Mouse (Mus musculus): ENCODE measurements around the gene Creb3. TPM values are rescaled to one million over a fixed set of nuclear protein-coding genes. Genes with fewer than 3 reads are reported as not detected.
"Not testable (repeated sequence)": the region's sequence is repeated elsewhere in the genome, so short reads cannot be mapped to it uniquely, and the experiment has no call there.

The Creb3 gene
- polyA plus RNA-seq, 1 experiment from 2014 or later: 57.2 TPM

DNA sequence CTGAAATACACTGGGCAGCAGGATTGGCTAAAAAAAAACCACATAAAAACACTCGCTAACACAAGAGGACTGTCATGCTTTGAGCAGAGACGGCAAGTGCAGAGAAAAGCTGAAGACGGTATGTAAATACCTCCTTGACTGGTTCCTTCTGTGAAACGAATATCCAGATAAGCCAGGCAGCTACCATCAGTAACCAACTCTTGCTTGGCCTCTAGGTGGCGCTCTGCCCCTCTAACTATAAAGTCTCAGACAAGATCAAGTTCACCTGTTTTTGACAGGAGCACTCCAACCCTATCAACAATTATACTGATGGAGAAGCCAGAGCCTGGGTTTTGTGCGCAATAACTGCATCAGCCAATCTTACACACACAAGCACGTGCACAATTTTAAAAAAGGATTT, 31.6 kb upstream of the Creb3 start:
- Histone ChIP-seq H3K4me2 (no peak overlapping the region), H3K9me3 (replicated peaks) (no peaks in the 10 kb centered on the region), H3K27me3 (replicated peaks) (0 out of 2 replicates have a peak, but pooled peaks cover 4% of the 10 kb centered on the region), H3K27ac (ENCODE audit: poor library complexity, severe bottlenecking) (peak overlapping the region; percentile 51; the same call in 1 of the 2 replicates), H3K4me1 (replicated peaks) (peaks cover 20% of the 10 kb centered on the region), H3K4me3 (no peak overlapping the region), H3K36me3 (peaks cover 49% of the 10 kb centered on the region), H3K9ac (no peak overlapping the region)
- ATAC-seq (ENCODE audit: insufficient number of reproducible peaks, low FRiP score): no peak
- WGBS: 18% methylated on average over 7 of the region's 7 CpGs

DNA sequence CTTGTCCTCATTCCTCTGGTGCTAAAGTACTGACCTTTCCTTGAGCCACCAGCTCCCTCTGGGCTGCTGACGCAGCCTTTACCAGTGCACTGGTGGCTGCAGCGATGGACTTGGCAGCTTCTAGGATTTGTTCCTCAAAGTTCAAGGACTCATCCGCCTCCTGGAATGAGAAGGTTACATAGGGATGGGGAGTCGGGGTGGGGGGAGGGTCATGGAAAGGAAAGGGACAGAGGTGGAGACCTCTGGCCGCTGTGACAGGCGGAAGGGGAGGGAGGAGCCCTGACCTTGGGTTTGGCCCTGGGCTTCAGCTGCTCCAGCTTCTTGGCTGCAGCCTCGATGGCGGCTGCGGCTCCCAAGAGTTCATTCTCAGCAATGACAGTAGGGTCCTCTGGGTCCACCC, 28.9 kb upstream of the Creb3 start:
- Histone ChIP-seq H3K36me3 (peaks cover 75% of the 10 kb centered on the region), H3K27me3 (replicated peaks) (no peaks in the 10 kb centered on the region), H3K4me3 (no peak overlapping the region), H3K9ac (no peak overlapping the region), H3K27ac (ENCODE audit: poor library complexity, severe bottlenecking) (no peak overlapping the region), H3K4me1 (replicated peaks) (peaks cover 20% of the 10 kb centered on the region), H3K9me3 (replicated peaks) (no peaks in the 10 kb centered on the region), H3K4me2 (no peak overlapping the region)
- ATAC-seq (ENCODE audit: insufficient number of reproducible peaks, low FRiP score): no peak
- 86% methylated on average over 9 of the region's 9 CpGs for WGBS

GRCm38 (mm10) chr4:43535628-43536027, 26.5 kb upstream of the Creb3 start:
- Histone ChIP-seq H3K27me3 (replicated peaks) (no peaks in the 10 kb centered on the region), H3K9me3 (replicated peaks) (no peaks in the 10 kb centered on the region), H3K4me2 (no peak overlapping the region), H3K36me3 (peaks cover 98% of the 10 kb centered on the region), H3K4me1 (replicated peaks) (peaks cover 11% of the 10 kb centered on the region), H3K27ac (ENCODE audit: poor library complexity, severe bottlenecking) (no peak overlapping the region), H3K9ac (no peak overlapping the region), H3K4me3 (no peak overlapping the region)
- 92% methylated on average over 8 of the region's 8 CpGs for WGBS
- no peak for ATAC-seq (ENCODE audit: insufficient number of reproducible peaks, low FRiP score)

GRCm38 (mm10) chr4:43536031-43536430, 26.1 kb upstream of the Creb3 start:
- ATAC-seq (ENCODE audit: insufficient number of reproducible peaks, low FRiP score): no peak
- Histone ChIP-seq H3K9me3 (replicated peaks) (no peaks in the 10 kb centered on the region), H3K27me3 (replicated peaks) (no peaks in the 10 kb centered on the region), H3K27ac (ENCODE audit: poor library complexity, severe bottlenecking) (no peak overlapping the region), H3K4me1 (replicated peaks) (peaks cover 7% of the 10 kb centered on the region; the same call in 1 of the 2 replicates), H3K36me3 (peaks cover 97% of the 10 kb centered on the region), H3K4me3 (no peak overlapping the region), H3K4me2 (no peak overlapping the region), H3K9ac (no peak overlapping the region)
- WGBS: 90% methylated on average over 9 of the region's 9 CpGs

GRCm38 (mm10) chr4:43542044-43542443, 20.1 kb upstream of the Creb3 start:
- 72% methylated on average over 2 of the region's 3 CpGs for WGBS
- Histone ChIP-seq H3K27ac (ENCODE audit: poor library complexity, severe bottlenecking) (no peak overlapping the region), H3K4me2 (no peak overlapping the region), H3K4me3 (no peak overlapping the region), H3K27me3 (replicated peaks) (no peaks in the 10 kb centered on the region), H3K4me1 (replicated peaks) (no peaks in the 10 kb centered on the region), H3K9ac (no peak overlapping the region), H3K9me3 (replicated peaks) (no peaks in the 10 kb centered on the region), H3K36me3 (peaks cover 99% of the 10 kb centered on the region)
- no peak for ATAC-seq (ENCODE audit: insufficient number of reproducible peaks, low FRiP score)

DNA sequence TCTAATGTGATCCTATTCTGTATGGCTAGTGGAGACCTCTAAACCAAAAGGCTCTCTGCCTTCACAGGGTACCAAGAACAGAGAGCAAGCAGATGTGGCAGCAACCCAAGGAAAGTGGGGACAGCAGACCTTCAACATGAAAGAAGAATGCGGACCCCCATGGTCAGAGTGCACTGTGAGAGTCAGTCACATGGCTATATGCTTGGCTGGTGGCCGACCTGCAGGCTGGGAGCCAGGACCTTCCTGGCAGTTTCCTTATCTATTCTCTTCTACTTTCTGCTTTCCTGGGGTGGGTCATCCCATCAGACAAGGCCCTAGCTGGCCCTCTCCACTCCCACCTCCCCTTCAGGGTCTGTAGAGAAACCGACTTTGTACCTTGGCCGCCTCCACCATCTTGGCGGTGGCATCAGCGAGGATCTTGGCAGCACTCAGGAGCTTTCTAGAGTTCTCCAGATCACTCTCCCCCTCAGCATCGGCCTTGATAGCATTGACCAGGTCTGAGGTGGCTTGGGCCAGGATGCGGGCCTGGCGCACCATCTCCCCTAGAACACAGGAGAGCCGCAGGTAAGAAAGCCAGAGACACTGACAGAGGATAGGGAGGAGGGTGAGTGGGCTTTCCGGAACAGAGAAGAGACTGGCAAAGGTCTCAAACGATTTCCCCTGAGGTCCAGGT, 15.6 kb upstream of the Creb3 start:
- WGBS: 92% methylated on average over 12 of the region's 12 CpGs
- no peak overlapping the region for H3K4me3 ChIP-seq

DNA sequence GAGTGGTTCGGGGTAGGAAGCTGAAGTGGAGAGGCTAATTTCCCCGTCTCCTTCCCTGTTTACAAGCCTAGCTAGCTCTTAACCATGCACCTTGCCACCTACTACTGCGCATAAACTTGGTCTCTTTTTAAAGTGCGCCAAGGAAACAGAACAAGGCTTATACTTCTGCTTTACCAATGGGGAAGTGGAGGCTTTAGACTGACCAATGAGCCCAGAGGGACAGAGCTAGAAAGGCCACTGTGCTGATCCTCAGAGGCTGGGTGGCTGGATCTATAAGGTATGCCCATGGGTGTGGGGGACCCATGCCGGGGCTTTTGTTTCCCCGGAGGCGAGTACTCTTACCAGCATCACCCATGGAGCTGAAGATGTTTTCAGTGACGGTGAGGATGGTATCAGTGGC, 15.0 kb upstream of the Creb3 start:
- Histone ChIP-seq H3K9ac (no peak overlapping the region), H3K4me3 (no peak overlapping the region), H3K4me1 (replicated peaks) (no peaks in the 10 kb centered on the region), H3K4me2 (no peak overlapping the region), H3K9me3 (replicated peaks) (peaks cover 2% of the 10 kb centered on the region; the same call in 1 of the 2 replicates), H3K36me3 (peaks cover 100% of the 10 kb centered on the region), H3K27ac (ENCODE audit: poor library complexity, severe bottlenecking) (no peak overlapping the region), H3K27me3 (replicated peaks) (no peaks in the 10 kb centered on the region)
- WGBS: 95% methylated on average over 8 of the region's 8 CpGs
- no peak for ATAC-seq (ENCODE audit: insufficient number of reproducible peaks, low FRiP score)

More for the DNA sequence above, 15.6 kb upstream of the Creb3 start:
- no peak overlapping the region for H3K9ac ChIP-seq
- ATAC-seq (ENCODE audit: insufficient number of reproducible peaks, low FRiP score): no peak
- H3K4me1 ChIP-seq (replicated peaks): no peaks in the 10 kb centered on the region
- H3K27me3 ChIP-seq (replicated peaks): no peaks in the 10 kb centered on the region
- no peaks in the 10 kb centered on the region for H3K9me3 ChIP-seq (replicated peaks)
- H3K36me3 ChIP-seq: peaks cover 100% of the 10 kb centered on the region
- no peak overlapping the region for H3K4me2 ChIP-seq
- H3K27ac ChIP-seq (ENCODE audit: poor library complexity, severe bottlenecking): no peak overlapping the region

DNA sequence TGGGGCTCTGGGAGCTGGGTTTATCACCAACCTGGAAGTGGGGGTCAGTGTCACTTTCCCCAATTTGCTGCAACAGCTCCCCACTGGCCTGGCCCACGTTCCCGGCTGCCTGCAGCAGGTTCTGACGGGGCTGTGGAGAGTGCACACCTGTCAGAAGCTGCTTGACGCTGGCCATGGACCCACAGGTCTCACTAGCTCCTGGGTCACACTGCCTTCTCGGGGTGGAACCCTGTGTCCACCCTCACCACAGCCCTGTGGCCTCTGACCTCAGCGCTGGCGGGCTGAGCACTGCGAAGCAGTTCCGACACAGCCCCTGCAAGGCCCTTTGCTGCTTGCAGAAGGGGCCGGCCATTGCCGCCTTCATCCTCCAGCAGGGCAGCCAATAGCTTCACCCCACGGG, 13.1 kb upstream of the Creb3 start:
- Histone ChIP-seq H3K27ac (ENCODE audit: poor library complexity, severe bottlenecking) (no peak overlapping the region), H3K27me3 (replicated peaks) (no peaks in the 10 kb centered on the region), H3K36me3 (peaks cover 100% of the 10 kb centered on the region), H3K9ac (no peak overlapping the region), H3K4me3 (no peak overlapping the region), H3K4me2 (no peak overlapping the region), H3K9me3 (replicated peaks) (peaks cover 7% of the 10 kb centered on the region; the same call in 1 of the 2 replicates), H3K4me1 (replicated peaks) (no peaks in the 10 kb centered on the region)
- no peak for ATAC-seq (ENCODE audit: insufficient number of reproducible peaks, low FRiP score)
- WGBS: 92% methylated on average over 12 of the region's 12 CpGs

DNA sequence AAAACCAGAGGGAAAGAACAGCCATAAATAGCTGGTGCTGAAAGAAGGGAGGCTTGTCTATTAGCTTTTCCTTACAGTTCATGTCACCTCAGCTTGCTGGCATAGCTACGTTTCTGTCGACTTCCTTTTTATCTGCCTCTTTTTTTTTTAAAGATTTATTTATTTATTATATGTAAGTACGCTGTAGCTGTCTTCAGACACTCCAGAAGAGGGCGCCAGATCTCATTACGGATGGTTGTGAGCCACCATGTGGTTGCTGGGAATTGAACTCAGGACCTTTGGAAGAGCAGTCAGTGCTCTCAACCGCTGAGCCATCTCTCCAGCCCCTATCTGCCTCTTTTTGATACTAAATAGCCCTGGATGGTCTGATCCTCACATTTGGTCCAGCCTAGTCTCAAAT, 10.3 kb upstream of the Creb3 start:
- not testable (repeated sequence) for H3K4me3 ChIP-seq; H3K9me3 ChIP-seq (replicated peaks); H3K9ac ChIP-seq; H3K4me1 ChIP-seq (replicated peaks); ATAC-seq (ENCODE audit: insufficient number of reproducible peaks, low FRiP score); H3K27me3 ChIP-seq (replicated peaks); H3K4me2 ChIP-seq; H3K27ac ChIP-seq (ENCODE audit: poor library complexity, severe bottlenecking)
- WGBS: 85% methylated on average over 6 of the region's 6 CpGs
- H3K36me3 ChIP-seq: peaks cover 99% of the 10 kb centered on the region

- 95% methylated on average over 5 of the region's 5 CpGs for WGBS
- Histone ChIP-seq H3K9ac (no peak overlapping the region), H3K9me3 (replicated peaks) (peaks cover 7% of the 10 kb centered on the region; the same call in 1 of the 2 replicates), H3K27ac (ENCODE audit: poor library complexity, severe bottlenecking) (no peak overlapping the region), H3K4me2 (no peak overlapping the region), H3K27me3 (replicated peaks) (no peaks in the 10 kb centered on the region), H3K36me3 (peaks cover 97% of the 10 kb centered on the region), H3K4me3 (no peak overlapping the region), H3K4me1 (replicated peaks) (peaks cover 7% of the 10 kb centered on the region)
- no peak for ATAC-seq (ENCODE audit: insufficient number of reproducible peaks, low FRiP score)
These were observed 9.7 kb upstream of the Creb3 start for GRCm38 (mm10) chr4:43552437-43552836.

DNA sequence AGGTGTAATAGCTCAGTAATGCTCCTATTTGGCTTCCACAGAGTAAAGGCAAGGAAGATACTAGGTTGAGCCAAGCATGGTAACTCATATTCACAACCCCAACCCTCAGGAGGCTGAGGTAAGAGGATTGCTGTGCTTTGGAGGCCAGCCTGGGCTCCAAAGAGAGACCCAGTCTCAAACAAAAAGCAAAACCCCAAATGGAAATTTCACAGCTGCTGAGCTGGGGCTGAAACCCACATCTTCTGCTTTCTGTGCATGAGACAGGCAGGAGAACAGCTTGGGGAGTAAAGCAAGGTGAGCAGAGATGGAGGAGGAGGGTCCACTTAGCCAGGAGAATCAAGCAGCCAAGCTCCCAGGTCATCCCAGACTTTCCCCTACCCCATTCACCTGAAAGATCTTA, 8.2 kb upstream of the Creb3 start:
- ATAC-seq (ENCODE audit: insufficient number of reproducible peaks, low FRiP score): no peak
- H3K4me3 ChIP-seq: no peak overlapping the region
- H3K36me3 ChIP-seq: peaks cover 83% of the 10 kb centered on the region

GRCm38 (mm10) chr4:43555926-43556325, 6.2 kb upstream of the Creb3 start:
- WGBS: 94% methylated on average over 7 of the region's 7 CpGs
- H3K4me3 ChIP-seq: no peak overlapping the region

More for the DNA sequence above, 8.2 kb upstream of the Creb3 start:
- H3K9me3 ChIP-seq (replicated peaks): peaks cover 7% of the 10 kb centered on the region; the same call in 1 of the 2 replicates
- H3K4me2 ChIP-seq: no peak overlapping the region
- no peak overlapping the region for H3K27ac ChIP-seq (ENCODE audit: poor library complexity, severe bottlenecking)
- H3K27me3 ChIP-seq (replicated peaks): no peaks in the 10 kb centered on the region
- H3K4me1 ChIP-seq (replicated peaks): peaks cover 21% of the 10 kb centered on the region
- no peak overlapping the region for H3K9ac ChIP-seq

More at GRCm38 (mm10) chr4:43555926-43556325, 6.2 kb upstream of the Creb3 start:
- Histone ChIP-seq H3K4me1 (replicated peaks) (peaks cover 42% of the 10 kb centered on the region), H3K9me3 (replicated peaks) (peaks cover 7% of the 10 kb centered on the region; the same call in 1 of the 2 replicates), H3K27me3 (replicated peaks) (no peaks in the 10 kb centered on the region), H3K27ac (ENCODE audit: poor library complexity, severe bottlenecking) (no peak overlapping the region), H3K4me2 (no peak overlapping the region), H3K9ac (no peak overlapping the region), H3K36me3 (peaks cover 65% of the 10 kb centered on the region)
- no peak for ATAC-seq (ENCODE audit: insufficient number of reproducible peaks, low FRiP score)
